Mouse (Mus musculus) bone marrow, adult 2 months (tissue): Measurements from ENCODE around the gene Lypd4.

ENCODE experiments used
- CTCF ChIP-seq: fragments of 200-500 bp; IDR thresholded peaks from 2 replicates; pipeline ENCODE4 v1.5.1; 2011; ENCODE audit warnings: low read length, control low read depth; ENCODE audit not compliant: control insufficient read depth, insufficient read depth
- POLR2A ChIP-seq: fragments of 200-500 bp; IDR thresholded peaks from 2 replicates; pipeline ENCODE4 v1.6.1; 2011; ENCODE audit warnings: low read depth, mild to moderate bottlenecking, control low read depth, low read length, borderline replicate concordance; ENCODE audit not compliant: control insufficient read depth

DNA sequence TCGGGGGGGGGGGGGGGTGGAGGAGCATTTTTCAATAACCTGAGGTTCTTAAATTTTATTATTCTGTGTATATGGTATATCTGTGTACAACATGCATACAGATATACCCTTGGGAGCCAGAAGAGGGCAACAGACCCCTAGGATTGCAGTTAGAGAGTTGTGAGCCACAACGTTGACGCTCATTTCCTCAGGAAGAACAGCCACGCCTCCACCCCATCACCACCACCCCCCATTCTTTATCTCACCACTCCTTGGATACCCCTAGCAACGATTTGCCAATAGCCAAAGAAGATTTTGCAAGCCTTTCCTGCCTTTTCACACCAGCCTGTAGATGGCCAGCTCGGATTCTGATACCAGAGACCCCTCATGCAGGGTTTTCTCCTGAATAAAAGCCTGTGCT lies 24.0 kb downstream of the Lypd4 start:
- peak; percentile 36; the same call in 1 of the 2 replicates for TF ChIP-seq CTCF
- TF ChIP-seq POLR2A = no peak
